Mouse (Mus musculus): Measurements from ENCODE around the gene Pla1a. TPM values are rescaled to one million over a fixed set of nuclear protein-coding genes. Genes with fewer than 3 reads are reported as not detected.

Pla1a gene
- total and polyA plus RNA-seq, 2 experiments, result 55.2 to 82.1 TPM

- no peaks in the 10 kb centered on the region for H3K36me3 ChIP-seq (ENCODE audit: control insufficient read depth, insufficient read depth, low read length)
- 86% methylated on average over 6 of the region's 6 CpGs for WGBS
- TF ChIP-seq CTCF (IDR thresholded peaks at IDR 0.05; ENCODE audit: low read depth, low read length), result no peak
- H3K79me2 ChIP-seq (ENCODE audit: control insufficient read depth, insufficient read depth, low read length), result no peaks in the 10 kb centered on the region
- H3K27me3 ChIP-seq (ENCODE audit: control insufficient read depth, insufficient read depth, low read length), result no peaks in the 10 kb centered on the region
- H3K4me3 ChIP-seq (ENCODE audit: insufficient read depth, low read depth, low read length), result no peak overlapping the region
- no peak for DNase-seq (ENCODE audit: extremely low read depth, low read depth, low spot score)
- no peak overlapping the region for H3K27ac ChIP-seq (replicated peaks; ENCODE audit: insufficient read depth, low read depth, low read length)
- no peak overlapping the region for H3K9ac ChIP-seq (ENCODE audit: low read depth, low read length)
- no peaks in the 10 kb centered on the region for H3K4me1 ChIP-seq (ENCODE audit: control insufficient read depth, insufficient read depth, low read length)
Observed at GRCm38 (mm10) chr16:38388757-38389156, 44.2 kb downstream of the Pla1a start.

DNA sequence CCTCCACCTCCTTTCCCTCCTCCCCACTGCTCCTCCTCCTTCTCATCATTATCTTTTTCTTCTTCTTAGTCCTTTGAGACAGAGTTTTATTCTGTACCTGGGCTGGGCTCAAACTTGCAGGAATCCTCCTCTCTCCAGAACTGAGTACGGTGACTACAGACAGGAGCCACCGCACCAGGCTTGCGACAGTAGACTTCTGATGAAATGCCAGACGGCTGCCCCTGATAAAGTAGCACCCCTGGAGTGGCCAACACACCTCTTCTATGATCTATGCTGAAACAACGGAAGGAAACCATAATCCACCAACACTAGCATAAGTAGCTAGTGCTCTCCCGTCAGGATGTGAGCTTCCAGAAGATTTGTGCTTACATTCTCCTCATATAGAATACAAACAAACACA is 45.6 kb downstream of the Pla1a start:
- 95% methylated on average over 6 of the region's 6 CpGs for WGBS
- Histone ChIP-seq H3K27ac (replicated peaks; ENCODE audit: insufficient read depth, low read depth, low read length) (no peak overlapping the region), H3K36me3 (ENCODE audit: control insufficient read depth, insufficient read depth, low read length) (no peaks in the 10 kb centered on the region), H3K4me1 (ENCODE audit: control insufficient read depth, insufficient read depth, low read length) (no peaks in the 10 kb centered on the region), H3K79me2 (ENCODE audit: control insufficient read depth, insufficient read depth, low read length) (no peaks in the 10 kb centered on the region), H3K4me3 (ENCODE audit: insufficient read depth, low read depth, low read length) (no peak overlapping the region), H3K27me3 (ENCODE audit: control insufficient read depth, insufficient read depth, low read length) (no peaks in the 10 kb centered on the region), H3K9ac (ENCODE audit: low read depth, low read length) (no peak overlapping the region)
- no peak for TF ChIP-seq CTCF (IDR thresholded peaks at IDR 0.05; ENCODE audit: low read depth, low read length)
- TF ChIP-seq POLR2A (IDR thresholded peaks at IDR 0.05; ENCODE audit: extremely low read depth, insufficient read depth, low read length), result no peak
- no peak for DNase-seq (ENCODE audit: extremely low read depth, low read depth, low spot score)

DNA sequence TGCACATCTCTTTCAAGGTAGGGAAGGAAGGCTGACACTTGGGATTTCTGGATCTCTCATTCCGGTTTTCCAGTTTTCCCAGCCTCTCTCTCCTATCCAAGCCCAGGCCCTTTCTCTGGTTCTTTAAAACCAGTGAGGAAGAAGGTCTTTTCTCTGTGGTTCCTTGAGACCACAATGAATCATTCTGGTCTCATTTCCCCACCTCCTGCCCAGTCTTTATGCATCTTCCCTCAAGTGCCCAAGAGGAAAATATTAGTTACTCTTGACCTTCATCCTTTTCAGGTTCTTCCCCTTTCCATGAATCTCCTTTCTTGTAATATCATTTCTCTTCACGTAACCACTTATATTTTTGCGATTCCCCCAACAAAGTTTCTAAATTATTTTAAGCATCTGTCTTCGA is 47.2 kb downstream of the Pla1a start:
- H3K9ac ChIP-seq (ENCODE audit: low read depth, low read length), result no peak overlapping the region
- H3K79me2 ChIP-seq (ENCODE audit: control insufficient read depth, insufficient read depth, low read length), result no peaks in the 10 kb centered on the region

DNA sequence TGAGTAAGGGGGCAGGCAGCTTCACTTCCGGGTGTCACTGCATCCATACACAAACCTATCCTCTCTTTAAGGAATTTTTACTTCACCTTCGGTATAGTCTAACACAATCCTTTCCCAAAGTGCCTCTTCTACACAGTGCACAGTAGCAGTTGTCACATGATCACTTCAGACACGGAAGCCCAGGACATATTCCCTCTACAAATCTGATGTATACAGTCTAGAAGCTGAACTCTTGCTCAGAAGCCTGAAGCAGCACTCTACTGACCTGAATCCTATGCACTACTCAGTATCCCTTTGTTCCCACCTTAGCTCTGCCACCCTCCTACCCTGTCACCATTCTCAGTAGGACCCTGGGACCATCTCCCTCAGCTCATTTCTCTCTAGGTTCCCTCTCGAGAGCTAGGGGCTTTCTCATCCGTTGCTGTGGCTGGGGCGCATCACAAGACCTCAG is 47.7 kb downstream of the Pla1a start:
- Histone ChIP-seq H3K9ac (ENCODE audit: low read depth, low read length) (no peak overlapping the region), H3K79me2 (ENCODE audit: control insufficient read depth, insufficient read depth, low read length) (no peaks in the 10 kb centered on the region), H3K4me1 (ENCODE audit: control insufficient read depth, insufficient read depth, low read length) (no peaks in the 10 kb centered on the region), H3K4me3 (ENCODE audit: insufficient read depth, low read depth, low read length) (no peak overlapping the region), H3K27ac (replicated peaks; ENCODE audit: insufficient read depth, low read depth, low read length) (no peak overlapping the region), H3K27me3 (ENCODE audit: control insufficient read depth, insufficient read depth, low read length) (no peaks in the 10 kb centered on the region), H3K36me3 (ENCODE audit: control insufficient read depth, insufficient read depth, low read length) (no peaks in the 10 kb centered on the region)
- 93% methylated on average over 6 of the region's 6 CpGs for WGBS
- no peak for TF ChIP-seq CTCF (IDR thresholded peaks at IDR 0.05; ENCODE audit: low read depth, low read length)
- TF ChIP-seq POLR2A (IDR thresholded peaks at IDR 0.05; ENCODE audit: extremely low read depth, insufficient read depth, low read length), result no peak
- DNase-seq (ENCODE audit: extremely low read depth, low read depth, low spot score), result no peak

More for the DNA sequence above, 47.2 kb downstream of the Pla1a start:
- no peaks in the 10 kb centered on the region for H3K27me3 ChIP-seq (ENCODE audit: control insufficient read depth, insufficient read depth, low read length)
- no peak overlapping the region for H3K27ac ChIP-seq (replicated peaks; ENCODE audit: insufficient read depth, low read depth, low read length)
- WGBS, result 97% methylated on average over 4 of the region's 4 CpGs
- H3K4me3 ChIP-seq (ENCODE audit: insufficient read depth, low read depth, low read length), result no peak overlapping the region
- H3K4me1 ChIP-seq (ENCODE audit: control insufficient read depth, insufficient read depth, low read length), result no peaks in the 10 kb centered on the region
- no peak for DNase-seq (ENCODE audit: extremely low read depth, low read depth, low spot score)
- H3K36me3 ChIP-seq (ENCODE audit: control insufficient read depth, insufficient read depth, low read length), result no peaks in the 10 kb centered on the region
- TF ChIP-seq CTCF (IDR thresholded peaks at IDR 0.05; ENCODE audit: low read depth, low read length), result no peak
- TF ChIP-seq POLR2A (IDR thresholded peaks at IDR 0.05; ENCODE audit: extremely low read depth, insufficient read depth, low read length), result no peak

GRCm38 (mm10) chr16:38383683-38384082 is 49.3 kb downstream of the Pla1a start:
- Histone ChIP-seq H3K27me3 (ENCODE audit: control insufficient read depth, insufficient read depth, low read length) (no peaks in the 10 kb centered on the region), H3K27ac (replicated peaks; ENCODE audit: insufficient read depth, low read depth, low read length) (no peak overlapping the region), H3K36me3 (ENCODE audit: control insufficient read depth, insufficient read depth, low read length) (no peaks in the 10 kb centered on the region), H3K79me2 (ENCODE audit: control insufficient read depth, insufficient read depth, low read length) (no peaks in the 10 kb centered on the region), H3K4me1 (ENCODE audit: control insufficient read depth, insufficient read depth, low read length) (no peaks in the 10 kb centered on the region), H3K4me3 (ENCODE audit: insufficient read depth, low read depth, low read length) (no peak overlapping the region), H3K9ac (ENCODE audit: low read depth, low read length) (no peak overlapping the region)
- no peak for DNase-seq (ENCODE audit: extremely low read depth, low read depth, low spot score)
- 95% methylated on average over 2 of the region's 2 CpGs for WGBS
- no peak for TF ChIP-seq POLR2A (IDR thresholded peaks at IDR 0.05; ENCODE audit: extremely low read depth, insufficient read depth, low read length)
- TF ChIP-seq CTCF (IDR thresholded peaks at IDR 0.05; ENCODE audit: low read depth, low read length), result no peak

DNA sequence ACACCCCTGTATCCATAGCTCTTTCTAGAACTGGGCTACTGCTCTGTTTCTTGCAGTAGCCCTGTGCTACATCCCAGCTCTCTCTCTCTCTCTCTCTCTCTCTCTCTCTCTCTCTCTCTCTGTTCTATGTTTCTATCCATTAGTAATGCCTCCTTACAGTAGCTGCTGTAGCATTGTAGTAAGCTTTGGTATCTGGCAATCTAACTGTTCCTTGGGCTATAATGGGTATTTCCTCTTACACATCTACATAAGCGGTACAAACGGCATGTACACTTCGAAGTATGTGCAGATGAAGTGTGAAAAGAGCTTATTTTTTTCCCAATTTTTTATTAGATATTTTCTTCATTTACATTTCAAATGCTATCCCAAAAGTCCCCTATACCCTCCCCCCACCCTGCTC is 53.0 kb downstream of the Pla1a start:
- H3K36me3 ChIP-seq (ENCODE audit: control insufficient read depth, insufficient read depth, low read length), result no peaks in the 10 kb centered on the region
- DNase-seq (ENCODE audit: extremely low read depth, low read depth, low spot score), result no peak
- H3K79me2 ChIP-seq (ENCODE audit: control insufficient read depth, insufficient read depth, low read length), result no peaks in the 10 kb centered on the region
- no peak overlapping the region for H3K4me3 ChIP-seq (ENCODE audit: insufficient read depth, low read depth, low read length)
- WGBS, result 91% methylated on average over 3 of the region's 3 CpGs
- no peak overlapping the region for H3K9ac ChIP-seq (ENCODE audit: low read depth, low read length)
- H3K27me3 ChIP-seq (ENCODE audit: control insufficient read depth, insufficient read depth, low read length), result no peaks in the 10 kb centered on the region
- H3K27ac ChIP-seq (replicated peaks; ENCODE audit: insufficient read depth, low read depth, low read length), result no peak overlapping the region
- TF ChIP-seq CTCF (IDR thresholded peaks at IDR 0.05; ENCODE audit: low read depth, low read length), result no peak
- no peak for TF ChIP-seq POLR2A (IDR thresholded peaks at IDR 0.05; ENCODE audit: extremely low read depth, insufficient read depth, low read length)
- no peaks in the 10 kb centered on the region; the same call in 1 of the 2 replicates for H3K4me1 ChIP-seq (ENCODE audit: control insufficient read depth, insufficient read depth, low read length)

All from liver, adult 2 months (tissue).